Mouse (Mus musculus) layer of hippocampus, adult 2 months (tissue): Measurements from ENCODE around the gene Spcs3. TPM values are rescaled to one million over a fixed set of nuclear protein-coding genes. Genes with fewer than 3 reads are reported as not detected.
"Not testable (repeated sequence)": the region's sequence is repeated elsewhere in the genome, so short reads cannot be mapped to it uniquely, and the experiment has no call there.

Experiments used
- DNase-seq, 2 experiments: peaks; one replicate each; pipeline ENCODE4 v3.0.0; 2022; ENCODE audit warnings: low spot score in 2 of 2
- H3K27ac ChIP-seq: fragments of 200-600 bp; 2 replicates; pipeline ENCODE4 v1.8.1; 2022
- H3K4me3 ChIP-seq: fragments of 200-600 bp; 2 replicates; pipeline ENCODE4 v1.8.1; 2022; ENCODE audit warnings: mild to moderate bottlenecking
- CTCF ChIP-seq: fragments of 200-600 bp; conservative IDR thresholded peaks from 2 replicates; pipeline ENCODE4 v1.8.1; 2022; ENCODE audit warnings: antibody characterized with exemption, mild to moderate bottlenecking, moderate library complexity
- total RNA-seq, 2 experiments: library from RNA; stranded (reverse); gene quantifications; 2 replicates each; pipeline ENCODE4 v1.2.3; 2021

The Spcs3 gene
- total RNA-seq, 2 experiments from 2014 or later: 44.9 to 47.1 TPM

DNA sequence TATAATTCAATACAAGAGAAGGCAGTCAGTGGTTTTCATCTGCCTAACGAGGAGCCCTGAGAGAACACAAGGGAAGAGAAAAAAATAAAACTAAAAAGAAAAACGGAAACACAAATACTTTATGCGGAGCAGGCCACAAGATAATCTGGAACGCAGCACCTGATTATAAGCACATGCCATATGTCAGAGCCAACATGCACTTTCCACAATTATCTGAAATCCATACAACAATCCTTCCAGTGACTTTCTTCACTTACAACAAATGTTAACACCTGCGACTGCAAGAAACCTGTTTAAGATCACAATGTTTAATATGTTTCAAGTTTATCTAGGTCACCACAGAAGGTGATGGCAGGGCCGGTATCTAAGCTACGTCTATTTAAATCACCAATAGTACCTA lies 1.2 kb downstream of the Spcs3 start:
- peak overlapping the region; percentile 93; the same call in 1 of the 2 replicates for H3K27ac ChIP-seq
- DNase-seq: no peak
- TF ChIP-seq CTCF: no peak
- H3K4me3 ChIP-seq: peak overlapping the region; percentile 94

DNA sequence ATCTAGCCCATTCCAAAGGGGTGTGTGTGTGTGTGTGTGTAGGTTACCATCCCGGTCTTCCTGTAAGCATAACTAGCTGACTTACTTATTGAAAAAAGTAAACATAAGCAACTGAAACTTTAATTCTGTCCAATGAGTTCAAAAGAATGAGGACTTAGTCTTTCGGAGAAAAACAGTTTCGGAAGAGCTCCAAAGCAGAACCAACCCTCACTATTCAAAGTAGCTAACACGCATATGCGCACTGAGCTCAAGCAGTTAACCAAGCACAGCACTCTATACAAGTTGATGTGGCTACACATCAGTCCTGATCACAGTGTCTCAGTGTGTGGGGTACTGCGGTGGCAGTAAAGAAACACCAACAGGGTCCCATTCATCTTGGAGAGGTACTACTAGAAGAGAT lies 3.1 kb downstream of the Spcs3 start:
- Histone ChIP-seq H3K4me3 (no peak overlapping the region), H3K27ac (no peak overlapping the region)

DNA sequence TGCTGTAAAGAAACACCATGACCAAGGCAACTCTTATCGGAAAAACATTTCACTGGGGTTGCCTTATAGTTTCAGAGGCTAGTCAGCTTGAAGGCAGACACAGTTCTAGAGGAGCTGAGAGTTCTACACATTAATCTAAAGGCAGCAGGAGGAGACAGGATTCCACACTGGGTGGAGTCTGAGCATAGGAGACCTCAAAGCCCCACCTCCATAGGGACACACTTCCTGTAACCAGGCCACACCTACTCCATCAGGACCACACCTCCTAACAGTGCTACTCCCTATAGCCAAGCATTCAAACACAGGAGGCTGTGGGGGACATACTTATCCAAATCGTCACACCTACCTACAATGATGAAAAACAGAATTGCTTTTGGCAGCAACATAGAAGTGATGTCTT lies 4.2 kb downstream of the Spcs3 start:
- no peak overlapping the region for H3K4me3 ChIP-seq
- H3K27ac ChIP-seq: no peak overlapping the region
- DNase-seq: no peak
- TF ChIP-seq CTCF: no peak

More for the DNA sequence above, 3.1 kb downstream of the Spcs3 start:
- TF ChIP-seq CTCF: no peak
- DNase-seq: no peak

DNA sequence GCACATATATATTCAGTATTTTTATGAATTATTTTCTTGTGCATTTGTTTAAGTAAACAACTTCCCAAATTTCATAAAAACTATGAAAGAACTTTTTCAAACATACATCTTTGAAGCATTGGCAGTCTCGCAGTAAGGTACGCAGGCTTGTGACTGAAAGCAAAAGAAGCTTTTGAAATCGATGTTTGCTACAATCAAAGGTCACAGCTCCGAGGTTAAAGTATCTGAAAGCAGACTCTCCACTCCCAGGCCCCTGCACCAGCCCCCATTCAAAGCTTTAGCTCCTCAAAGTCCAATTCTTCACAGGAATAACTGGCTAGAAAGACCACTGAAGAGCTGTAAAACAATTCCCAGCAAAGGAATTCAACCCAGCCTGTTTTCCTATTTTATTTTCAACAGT lies 9.3 kb downstream of the Spcs3 start:
- Histone ChIP-seq H3K27ac (no peak overlapping the region), H3K4me3 (no peak overlapping the region)
- no peak for TF ChIP-seq CTCF
- no peak for DNase-seq

DNA sequence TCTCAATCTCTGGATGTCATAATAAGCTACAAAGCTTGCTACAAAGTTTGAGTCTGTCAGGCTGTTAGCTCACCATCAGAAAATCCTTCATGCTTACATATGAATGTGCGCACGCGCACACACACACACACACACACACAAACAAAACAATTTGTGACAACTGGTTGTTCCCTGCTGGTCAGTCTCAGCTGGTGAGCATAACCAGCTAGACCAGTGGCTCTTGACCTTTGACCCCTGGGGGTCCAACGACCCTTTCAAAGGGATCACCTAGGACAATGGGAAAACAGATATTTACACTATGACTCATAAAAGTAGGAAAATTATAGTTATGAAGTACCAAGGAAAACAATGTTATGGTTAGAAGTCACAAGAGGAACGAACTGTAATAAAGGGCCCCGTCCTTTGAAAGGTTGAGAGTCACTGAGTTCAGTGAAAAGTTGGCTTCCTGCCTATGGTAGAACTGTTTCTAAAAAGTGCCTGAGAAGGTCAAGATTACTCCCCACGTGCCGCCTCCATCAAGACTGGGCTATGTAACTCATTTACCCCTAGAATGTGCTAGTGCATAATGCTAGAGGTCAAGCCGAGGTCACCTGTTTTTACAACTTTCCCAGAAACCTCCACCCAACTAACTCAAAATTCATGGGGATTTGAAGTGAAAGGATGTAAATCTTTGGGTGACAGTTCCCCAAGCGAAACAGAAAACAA lies 10.9 kb downstream of the Spcs3 start:
- H3K4me3 ChIP-seq: no peak overlapping the region
- H3K27ac ChIP-seq: no peak overlapping the region
- no peak for DNase-seq
- TF ChIP-seq CTCF: no peak

DNA sequence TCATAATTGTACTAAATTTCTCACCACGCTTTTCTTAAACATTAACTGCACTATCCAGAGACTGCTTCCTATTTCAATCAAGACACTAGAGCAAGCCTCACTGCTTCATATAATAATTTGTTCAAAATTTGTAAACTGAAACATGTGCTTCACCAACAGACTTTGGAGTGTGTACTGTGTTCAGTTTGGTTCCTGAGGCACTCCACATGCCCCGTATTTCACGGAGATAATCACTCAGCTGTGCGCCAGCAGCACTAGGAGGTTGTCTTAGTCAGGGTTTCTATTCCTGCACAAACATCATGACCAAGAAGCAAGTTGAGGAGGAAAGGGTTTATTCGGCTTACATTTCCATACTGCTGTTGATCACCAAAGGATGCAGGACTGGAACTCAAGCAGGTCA lies 17.6 kb downstream of the Spcs3 start:
- not testable (repeated sequence) for DNase-seq, H3K27ac ChIP-seq, H3K4me3 ChIP-seq

DNA sequence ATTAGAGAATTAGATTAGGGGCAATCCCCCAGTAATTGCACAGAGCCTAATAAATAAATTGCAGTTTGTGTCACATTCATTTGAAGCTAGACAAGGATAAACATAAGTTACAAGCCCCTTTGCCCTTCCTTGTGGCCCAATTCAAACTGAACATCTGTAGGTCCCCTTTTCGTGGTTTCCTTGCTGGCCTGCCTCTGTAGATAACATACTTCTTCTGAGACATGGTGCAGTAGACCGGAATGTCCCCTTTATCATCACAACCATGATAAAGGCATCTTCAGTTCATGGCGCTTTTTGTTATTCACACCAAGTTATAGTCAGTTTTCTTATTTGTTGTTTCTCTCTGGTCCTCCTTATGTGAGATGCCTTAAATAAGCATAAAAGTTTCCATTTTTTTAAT lies 18.0 kb downstream of the Spcs3 start:
- no peak for TF ChIP-seq CTCF
- Histone ChIP-seq H3K4me3 (no peak overlapping the region), H3K27ac (no peak overlapping the region)
- no peak for DNase-seq

DNA sequence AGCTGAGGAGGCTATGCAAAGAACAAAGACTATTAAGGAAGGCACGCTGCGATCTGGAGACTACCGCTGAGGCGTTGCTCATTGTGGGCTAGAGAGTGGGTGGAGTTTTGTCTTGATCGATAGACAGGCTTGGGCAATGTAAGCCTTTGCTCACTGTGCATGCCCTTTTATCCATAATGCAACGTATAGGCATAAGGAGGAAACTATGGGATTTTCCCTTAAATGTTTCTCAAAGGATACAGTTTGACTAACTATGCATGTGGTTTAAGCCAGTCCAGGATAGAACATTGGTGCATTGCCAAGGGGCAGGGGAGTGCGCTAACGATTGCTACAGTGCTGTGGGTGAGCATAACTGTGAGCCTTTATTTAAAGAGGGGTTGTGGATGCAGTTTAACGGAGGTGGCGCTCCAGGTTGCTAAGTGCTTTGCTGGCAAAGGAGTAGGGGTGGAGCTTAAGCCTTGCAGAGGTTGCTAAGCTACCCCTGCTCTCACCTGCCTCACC lies 20.5 kb downstream of the Spcs3 start:
- DNase-seq: peak; percentile 55 to 57
- Histone ChIP-seq H3K4me3 (peak overlapping the region; percentile 40), H3K27ac (peak overlapping the region; percentile 80)
- TF ChIP-seq CTCF: peak; percentile 32

DNA sequence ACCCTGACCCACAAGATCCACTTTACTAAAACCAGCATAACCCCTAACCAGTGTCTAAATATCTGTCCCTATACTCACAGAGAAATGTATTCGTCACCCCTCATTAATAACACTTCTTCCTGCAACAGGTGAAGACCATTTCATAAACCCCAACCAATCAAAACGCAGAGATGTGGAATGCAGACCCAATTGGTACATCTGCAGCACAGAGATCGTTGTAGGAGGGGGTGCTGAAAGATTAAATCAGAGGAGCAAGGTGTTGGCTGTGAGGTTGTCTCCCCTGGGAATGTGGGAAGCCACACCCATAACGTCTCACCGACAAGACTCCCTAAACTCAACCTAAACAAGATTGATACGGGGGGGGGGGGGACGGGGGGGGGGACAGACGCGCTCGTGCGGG lies 21.0 kb downstream of the Spcs3 start:
- peak in 1 of 2 experiments; percentile 16 for DNase-seq
- TF ChIP-seq CTCF: no peak
- H3K4me3 ChIP-seq: peak overlapping the region; percentile 40
- peak overlapping the region; percentile 15; the same call in 1 of the 2 replicates for H3K27ac ChIP-seq

DNA sequence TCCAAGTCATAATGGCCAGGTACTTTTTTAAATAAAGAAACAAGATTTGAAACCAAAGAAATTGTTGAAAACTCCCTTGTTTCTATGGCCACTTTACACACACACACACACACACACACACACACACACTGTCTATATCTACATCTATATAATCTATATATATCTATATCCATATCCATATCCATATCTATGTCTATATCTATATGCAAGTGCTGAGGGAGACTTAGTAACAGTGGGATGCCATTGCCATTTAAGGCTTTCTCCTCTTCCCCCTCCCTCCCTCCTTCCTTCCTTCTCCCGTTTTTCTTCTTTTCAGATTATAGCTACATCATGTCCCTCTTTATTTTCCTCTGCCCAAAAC lies 21.7 kb downstream of the Spcs3 start:
- DNase-seq: no peak
- Histone ChIP-seq H3K27ac (no peak overlapping the region), H3K4me3 (no peak overlapping the region)
- no peak for TF ChIP-seq CTCF

DNA sequence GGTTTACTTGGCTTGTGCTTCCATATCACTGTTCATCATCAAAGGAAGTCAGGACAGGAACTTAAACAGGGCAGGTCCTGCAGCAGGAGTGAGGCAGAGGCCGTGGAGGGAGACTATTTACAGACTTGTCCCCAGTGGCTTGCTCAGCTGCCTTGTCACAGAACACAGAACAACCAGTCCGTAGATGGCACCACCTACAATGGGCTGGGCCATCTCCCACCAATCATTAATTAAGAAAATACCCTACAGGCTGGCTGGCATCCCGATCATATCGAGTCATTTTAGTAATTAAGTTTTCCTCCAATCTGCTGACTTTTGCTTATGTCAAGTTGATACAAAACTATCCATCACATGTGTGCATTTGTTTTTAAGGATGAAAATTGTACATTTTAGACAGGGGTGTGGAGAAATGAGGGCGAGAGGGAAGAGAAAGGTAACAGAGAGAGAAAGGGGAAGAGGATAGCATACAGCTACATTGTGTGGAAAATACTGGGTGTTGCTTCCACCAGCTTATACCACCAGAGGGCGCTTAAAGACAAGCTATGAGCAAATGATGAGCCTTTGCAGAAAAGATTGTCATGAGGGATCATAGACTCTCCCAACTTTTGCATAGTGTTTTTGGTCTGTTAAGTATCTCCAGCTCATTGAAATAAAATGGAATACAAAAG lies 22.2 kb downstream of the Spcs3 start:
- DNase-seq: peak; percentile 89 to 92
- TF ChIP-seq CTCF: peak; percentile 92
- Histone ChIP-seq H3K4me3 (peak overlapping the region; percentile 48), H3K27ac (peak overlapping the region; percentile 41; the same call in 1 of the 2 replicates)

DNA sequence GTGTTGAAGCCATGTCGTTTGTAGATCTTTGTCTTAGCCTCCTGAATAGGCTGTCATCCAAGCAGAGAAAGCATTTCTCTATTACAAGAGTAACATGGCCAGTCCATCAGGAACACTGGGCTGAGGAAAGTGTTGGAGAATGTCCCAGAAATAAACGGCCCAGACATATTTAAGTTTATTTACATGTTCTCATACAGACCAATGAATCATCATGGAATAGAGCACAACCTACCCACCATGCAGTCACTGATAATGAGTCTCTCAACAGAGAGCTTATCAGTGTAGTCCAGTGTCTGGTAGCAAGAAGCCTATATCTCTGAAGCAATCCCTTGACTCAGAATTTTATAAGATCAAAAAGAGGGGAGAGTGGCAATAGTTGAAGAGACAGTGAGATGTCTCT lies 24.7 kb downstream of the Spcs3 start:
- no peak for TF ChIP-seq CTCF

DNA sequence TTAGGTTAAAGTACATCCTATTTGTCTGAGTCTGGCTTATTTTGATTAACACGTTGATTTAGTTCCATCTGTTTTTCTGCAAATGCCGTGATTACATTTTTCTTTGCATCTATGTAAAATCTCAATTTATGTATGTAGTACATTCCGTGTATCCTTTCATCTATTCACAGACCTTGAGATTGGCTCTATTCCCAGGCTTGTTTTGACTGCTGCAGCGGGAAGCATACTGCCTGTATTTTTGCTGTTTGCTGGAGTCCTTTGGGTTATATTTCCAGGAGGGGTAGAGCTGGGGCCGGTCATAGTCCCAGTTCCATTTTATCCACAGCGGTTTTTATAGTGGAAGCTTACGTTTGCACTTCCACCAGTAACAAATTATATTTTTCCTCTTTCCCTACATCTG lies 26.7 kb downstream of the Spcs3 start:
- DNase-seq: no peak
- no peak overlapping the region for H3K27ac ChIP-seq
- H3K4me3 ChIP-seq: no peak overlapping the region
- no peak for TF ChIP-seq CTCF

More for the DNA sequence above, 24.7 kb downstream of the Spcs3 start:
- no peak overlapping the region for H3K4me3 ChIP-seq
- no peak for DNase-seq
- H3K27ac ChIP-seq: no peak overlapping the region

DNA sequence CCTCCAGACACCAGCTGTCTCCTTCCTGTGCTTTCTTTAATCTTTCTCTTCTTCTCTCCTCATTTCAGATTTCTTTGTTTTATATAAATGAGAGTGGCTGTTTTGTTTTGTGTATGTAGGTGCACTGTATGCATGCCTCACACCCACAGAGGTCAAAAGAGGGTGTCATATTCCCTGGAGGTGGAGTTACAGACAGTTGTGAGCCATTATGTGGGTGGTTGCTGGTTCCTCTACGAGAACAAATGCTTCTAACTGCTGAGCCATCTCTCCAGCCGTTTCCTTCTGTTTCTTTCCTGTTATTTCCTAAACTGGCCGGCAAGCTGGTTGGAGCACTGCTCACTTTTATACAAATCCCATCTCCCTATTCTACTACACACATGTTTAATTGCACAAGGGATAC lies 35.9 kb downstream of the Spcs3 start:
- no peak for DNase-seq
- no peak for TF ChIP-seq CTCF
- Histone ChIP-seq H3K4me3 (no peak overlapping the region), H3K27ac (no peak overlapping the region)
